8 mouse cellular contexts compared by ENCODE assay signal in genomic region chr14:31323849-31324792, GRCm38 (mm10). TPM values are rescaled to one million over a fixed set of nuclear protein-coding genes. Genes with fewer than 3 reads are reported as not detected.
DNase-seq lines count a peak whose midpoint lies in the region; ATAC-seq and TF ChIP-seq lines count a peak whose summit lies in the region.

Gene Dnah1, minus strand, starts transcription at chr14:31323896.

- peak; percentile 62; the same call in 1 of the 2 replicates for ATAC-seq in hindbrain, postnatal 0 days
- peak; percentile 68 for ATAC-seq in liver, embryonic 12.5 days
- peak; percentile 51; the same call in 1 of the 2 replicates for ATAC-seq in stomach, postnatal 0 days (ENCODE audit: low FRiP score, low TSS enrichment)

- no peaks in the 10 kb centered on the region for H3K27me3 ChIP-seq in hindbrain, postnatal 0 days (ENCODE audit: insufficient read depth, low read length)
- no peaks in the 10 kb centered on the region for H3K27me3 ChIP-seq in liver, embryonic 12.5 days (replicated peaks)
- H3K27me3 ChIP-seq in stomach, postnatal 0 days (ENCODE audit: control insufficient read depth, insufficient read depth, low read length), result no peaks in the 10 kb centered on the region
- no peaks in the 10 kb centered on the region; the same call in 1 of the 2 replicates for H3K27me3 ChIP-seq in cerebellum, adult 2 months (ENCODE audit: control insufficient read depth, insufficient read depth, low read length)

- no peak for TF ChIP-seq CTCF in brain, embryonic 14.5 days (IDR thresholded peaks at IDR 0.05; ENCODE audit: borderline replicate concordance, extremely low read depth, insufficient read depth, insufficient read length)
- no peak for TF ChIP-seq CTCF in gastrocnemius, adult 2 months (IDR thresholded peaks at IDR 0.05)
- no peak for TF ChIP-seq CTCF in hindbrain, postnatal 0 days (IDR thresholded peaks at IDR 0.05; ENCODE audit: low read depth)
- no peak for TF ChIP-seq CTCF in stomach, postnatal 0 days (IDR thresholded peaks at IDR 0.05; ENCODE audit: low read depth)
- no peak for TF ChIP-seq CTCF in cerebellum, adult 2 months (IDR thresholded peaks at IDR 0.05; ENCODE audit: borderline replicate concordance, insufficient read depth, low read depth, low read length)

- peak within 1 kb of the TSS; percentile 66 for H3K4me3 ChIP-seq in gastrocnemius, adult 2 months
- peak within 1 kb of the TSS; percentile 23 for H3K4me3 ChIP-seq in hindbrain, postnatal 0 days (ENCODE audit: low read length)
- H3K4me3 ChIP-seq in liver, embryonic 12.5 days, result peak within 1 kb of the TSS; percentile 40
- peak within 1 kb of the TSS; percentile 35 for H3K4me3 ChIP-seq in stomach, postnatal 0 days (ENCODE audit: low read depth, low read length)
- no peak within 1 kb of the TSS for H3K4me3 ChIP-seq in cerebellum, adult 2 months (replicated peaks; ENCODE audit: insufficient read depth, low read depth, low read length)

- no peaks in the 10 kb centered on the region for H3K36me3 ChIP-seq in hindbrain, postnatal 0 days (ENCODE audit: insufficient read depth, low read length)
- H3K36me3 ChIP-seq in liver, embryonic 12.5 days, result no peaks in the 10 kb centered on the region
- H3K36me3 ChIP-seq in stomach, postnatal 0 days (ENCODE audit: control insufficient read depth, insufficient read depth, low read length), result no peaks in the 10 kb centered on the region

- intact Hi-C loops in gastrocnemius, adult 2 months (cut with DNase I), result no loop called here

- 0 out of 2 replicates have a peak within 1 kb of the TSS, but pooled peaks have one; percentile 22 for H3K9ac ChIP-seq in hindbrain, postnatal 0 days (replicated peaks; ENCODE audit: low read length)
- H3K9ac ChIP-seq in liver, embryonic 12.5 days, result peak within 1 kb of the TSS; percentile 47
- peak within 1 kb of the TSS; percentile 41; the same call in 1 of the 2 replicates for H3K9ac ChIP-seq in stomach, postnatal 0 days (ENCODE audit: low read length)

- no peak within 1 kb of the TSS for H3K27ac ChIP-seq in gastrocnemius, adult 2 months
- no peak within 1 kb of the TSS for H3K27ac ChIP-seq in hindbrain, postnatal 0 days
- peak within 1 kb of the TSS; percentile 66 for H3K27ac ChIP-seq in liver, embryonic 12.5 days
- no peak within 1 kb of the TSS for H3K27ac ChIP-seq in stomach, postnatal 0 days (replicated peaks)
- H3K27ac ChIP-seq in cerebellum, adult 2 months (ENCODE audit: insufficient read depth, low read length), result no peak within 1 kb of the TSS

- DNase-seq in MEL-GATA-1-ER (ENCODE audit: extremely low read depth, low read depth), result peak; percentile 63
- DNase-seq in brain, embryonic 14.5 days (ENCODE audit: low read depth), result peak; percentile 41
- peak; percentile 56 for DNase-seq in gastrocnemius, adult 2 months
- DNase-seq in hindbrain, postnatal 0 days (ENCODE audit: low spot score), result peak; percentile 21
- peak; percentile 22 to 41 for DNase-seq in monocyte, adult 2 months (ENCODE audit: low read depth in 1 of 2, low spot score in 2 of 2)
- peak; percentile 54 for DNase-seq in stomach, postnatal 0 days (ENCODE audit: low spot score)
- no peak for DNase-seq in cerebellum, adult 2 months

- no peak for TF ChIP-seq POLR2A in brain, embryonic 14.5 days (IDR thresholded peaks at IDR 0.05; ENCODE audit: borderline replicate concordance, extremely low read depth, insufficient read depth, insufficient read length, poor library complexity, severe bottlenecking)
- no peak for TF ChIP-seq POLR2A in cerebellum, adult 2 months (IDR thresholded peaks at IDR 0.05; ENCODE audit: borderline replicate concordance, insufficient read depth, low read length)

- H3K4me2 ChIP-seq in hindbrain, postnatal 0 days (ENCODE audit: low read depth, low read length), result peak within 1 kb of the TSS; percentile 53
- peak within 1 kb of the TSS; percentile 66 for H3K4me2 ChIP-seq in liver, embryonic 12.5 days
- peak within 1 kb of the TSS; percentile 62 for H3K4me2 ChIP-seq in stomach, postnatal 0 days (replicated peaks; ENCODE audit: low read depth)

- H3K4me1 ChIP-seq in hindbrain, postnatal 0 days (ENCODE audit: insufficient read depth, low read length), result no peaks in the 10 kb centered on the region
- H3K4me1 ChIP-seq in liver, embryonic 12.5 days, result peaks cover 19% of the 10 kb centered on the region
- no peaks in the 10 kb centered on the region for H3K4me1 ChIP-seq in stomach, postnatal 0 days (replicated peaks; ENCODE audit: control insufficient read depth, insufficient read depth)
- no peaks in the 10 kb centered on the region for H3K4me1 ChIP-seq in cerebellum, adult 2 months (ENCODE audit: control insufficient read depth, insufficient read depth, low read length)

- no peaks in the 10 kb centered on the region for H3K9me3 ChIP-seq in hindbrain, postnatal 0 days (ENCODE audit: low read length)
- H3K9me3 ChIP-seq in liver, embryonic 12.5 days (replicated peaks), result no peaks in the 10 kb centered on the region
- no peaks in the 10 kb centered on the region for H3K9me3 ChIP-seq in stomach, postnatal 0 days (ENCODE audit: control insufficient read depth, low read length)

- TF ChIP-seq EP300 in stomach, postnatal 0 days (optimal IDR thresholded peaks at IDR 0.05), result no peak

- 35% methylated on average over 28 of the region's 28 CpGs for WGBS in hindbrain, postnatal 0 days
- WGBS in liver, embryonic 12.5 days (ENCODE audit: insufficient replicate concordance), result 10% methylated on average over 28 of the region's 28 CpGs
- 27% methylated on average over 28 of the region's 28 CpGs for WGBS in stomach, postnatal 0 days
- WGBS in cerebellum, adult 2 months, result 36% methylated on average over 28 of the region's 28 CpGs

RNA-seq across cellular contexts. Expression of gene Dnah1, which starts in this region (rescaled TPM):
- polyA plus RNA-seq in brain, embryonic 14.5 days (2012; rRNA removed), result 7.1 and 7.5 TPM in 2 replicates
- under 1 TPM; 0.03 to 0.08 TPM for total RNA-seq in gastrocnemius, adult 2 months (2021)
- total RNA-seq in hindbrain, postnatal 0 days (2014; rRNA removed), result 5.1 and 9.9 TPM in 2 replicates
- polyA plus RNA-seq in hindbrain, postnatal 0 days (2015; fragmentation: Nextera tagmentation; extraction: Ambion mirVana), result 2.1 and 2.6 TPM in 2 replicates
- polyA plus RNA-seq in liver, embryonic 12.5 days (2016; fragmentation: Nextera tagmentation; extraction: Ambion mirVana), result 0.48 and 0.57 TPM in 2 replicates
- polyA plus RNA-seq in stomach, postnatal 0 days (2015; fragmentation: Nextera tagmentation; extraction: Ambion mirVana), result 0.74 and 0.81 TPM in 2 replicates
- 1.3 and 1.9 TPM in 2 replicates for polyA plus RNA-seq in cerebellum, adult 2 months (2012; rRNA removed)

Comparison
In these comparisons a context has a peak if more than half of its experiments do, and no peak if none do; other contexts are left out.
1. Peak in DNase-seq and H3K4me3 ChIP-seq in gastrocnemius, adult 2 months; RNA of the gene not detected or under 1 TPM.
2. Peak in ATAC-seq, H3K4me3 ChIP-seq, H3K27ac ChIP-seq, H3K9ac ChIP-seq and H3K4me2 ChIP-seq in liver, embryonic 12.5 days; RNA of the gene not detected or under 1 TPM.
3. Peak in DNase-seq, ATAC-seq, H3K4me3 ChIP-seq, H3K9ac ChIP-seq and H3K4me2 ChIP-seq in stomach, postnatal 0 days; RNA of the gene not detected or under 1 TPM.
4. DNase-seq: peak in MEL-GATA-1-ER (single experiment), brain, embryonic 14.5 days (single experiment), hindbrain, postnatal 0 days (single experiment) and monocyte, adult 2 months (2 of 2); none in cerebellum, adult 2 months (0 of 2).
5. Peak in every context shown above with its lines, with median percentiles within 50 percentile points of each other: ATAC-seq, H3K4me2 ChIP-seq and H3K9ac ChIP-seq.